ENCODE assay signal across 8 mouse cellular contexts in the genomic region with DNA sequence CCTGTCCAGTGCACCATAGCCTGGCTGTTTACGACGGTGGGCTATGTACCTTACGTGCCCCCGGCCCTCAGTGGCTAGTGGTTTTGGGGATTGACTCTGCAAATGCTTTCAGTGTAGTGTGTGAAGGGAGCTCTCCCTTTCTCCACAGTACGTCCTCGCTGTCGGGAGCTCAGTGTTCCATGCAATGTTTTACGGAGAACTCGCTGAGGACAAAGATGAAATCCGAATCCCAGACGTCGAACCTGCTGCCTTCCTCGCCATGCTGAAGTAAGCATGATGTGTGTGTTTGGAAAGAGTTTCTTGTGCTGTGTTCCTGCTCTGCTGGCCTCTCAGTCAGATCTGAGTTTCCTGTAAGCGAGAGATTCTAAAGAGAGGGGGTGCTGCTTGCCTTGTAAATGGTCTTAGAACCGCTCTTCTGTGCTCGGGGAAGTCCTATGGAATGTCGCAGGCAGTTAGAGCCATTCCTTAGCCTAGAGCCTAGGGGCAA. TPM values are rescaled to one million over a fixed set of nuclear protein-coding genes. Genes with fewer than 3 reads are reported as not detected.
DNase-seq lines count a peak whose midpoint lies in the region; TF ChIP-seq lines count a peak whose summit lies in the region.

No protein-coding gene starts in this region.

- H3K36me3 ChIP-seq in hindbrain, embryonic 10.5 days: peaks cover 44% of the 10 kb centered on the region

- H3K9me3 ChIP-seq in hindbrain, embryonic 10.5 days: no peaks in the 10 kb centered on the region

- peak overlapping the region; percentile 74 for H3K4me3 ChIP-seq in layer of hippocampus, adult 2 months
- H3K4me3 ChIP-seq in hindbrain, embryonic 10.5 days: peak overlapping the region; percentile 20; the same call in 1 of the 2 replicates

- TF ChIP-seq CTCF in layer of hippocampus, adult 2 months (conservative IDR thresholded peaks at IDR 0.05): peak; percentile 60

- peaks cover 43% of the 10 kb centered on the region for H3K4me1 ChIP-seq in hindbrain, embryonic 10.5 days (replicated peaks)

- DNase-seq in layer of hippocampus, adult 2 months (ENCODE audit: low spot score in 2 of 2): peak in 1 of 2 experiments; percentile 20
- DNase-seq in layer of hippocampus, postnatal 25 days (ENCODE audit: extremely low spot score in 1 of 2, low spot score in 1 of 2): no peak
- DNase-seq in embryo, embryonic 10.5 days (ENCODE audit: low spot score): peak; percentile 37
- DNase-seq in hindbrain, embryonic 10.5 days (ENCODE audit: low spot score): no peak
- DNase-seq in lung, postnatal 4 days: peak; percentile 24 to 38
- no peak for DNase-seq in adrenal gland, adult 2 months
- no peak for DNase-seq in thymus, adult 18-20 months
- no peak for DNase-seq in left cerebral cortex, adult 18-20 months (ENCODE audit: low spot score in 2 of 2)

- peak overlapping the region; percentile 94 for H3K27ac ChIP-seq in layer of hippocampus, adult 2 months
- H3K27ac ChIP-seq in hindbrain, embryonic 10.5 days: peak overlapping the region; percentile 47

- 62% methylated on average over 17 of the region's 17 CpGs for WGBS in hindbrain, embryonic 10.5 days

- no peaks in the 10 kb centered on the region for H3K27me3 ChIP-seq in hindbrain, embryonic 10.5 days (ENCODE audit: insufficient read depth, poor library complexity, severe bottlenecking)

RNA-seq across cellular contexts. Expression of gene Btbd3, which starts 23.9 kb away (rescaled TPM):
- 100 to 1,000 TPM; 209 to 210 TPM for total RNA-seq in layer of hippocampus, adult 2 months (2021)
- total RNA-seq in layer of hippocampus, postnatal 25 days (2021): 100 to 1,000 TPM; 184 to 211 TPM
- 13.8 and 18.3 TPM in 2 replicates for polyA plus RNA-seq in hindbrain, embryonic 10.5 days (2016; fragmentation: Nextera tagmentation; extraction: Ambion mirVana)
- 10 to 100 TPM; 18.3 to 19.7 TPM for total RNA-seq in adrenal gland, adult 2 months (2021)
- 4.1 and 4.5 TPM in 2 replicates for polyA plus RNA-seq in adrenal gland, adult 2 months (2012; rRNA removed)
- 100 to 1,000 TPM; 145 to 160 TPM for total RNA-seq in left cerebral cortex, adult 18-20 months (2021)

Comparison
In these comparisons a context has a peak if more than half of its experiments do, and no peak if none do; other contexts are left out.
1. DNase-seq: peak in embryo, embryonic 10.5 days (single experiment) and lung, postnatal 4 days (2 of 2); none in layer of hippocampus, postnatal 25 days (0 of 2), hindbrain, embryonic 10.5 days (single experiment), adrenal gland, adult 2 months (single experiment), thymus, adult 18-20 months (0 of 2) and left cerebral cortex, adult 18-20 months (0 of 2).
2. RNA of gene Btbd3, which starts 23.9 kb away (total RNA-seq): 184 to 211 TPM in layer of hippocampus, postnatal 25 days, 209 to 210 TPM in layer of hippocampus, adult 2 months and 145 to 160 TPM in left cerebral cortex, adult 18-20 months; 18.3 to 19.7 TPM in adrenal gland, adult 2 months; every median in the first group is over 4 times any median in the second.